Mouse (Mus musculus): ENCODE results near the gene 1700001K19Rik. TPM values are rescaled to one million over a fixed set of nuclear protein-coding genes. Genes with fewer than 3 reads are reported as not detected.

The 1700001K19Rik gene
- not detected in 2 replicates for polyA plus RNA-seq (2021; fragmentation: Nextera tagmentation)
- long read RNA-seq, experiment 1: 0 reads
- long read RNA-seq, experiment 2: 0 reads

GRCm38 (mm10) chr12:110682561-110683299 lies at the start of gene 1700001K19Rik:
Gene 1700001K19Rik (minus strand): TSS chr12:110682619.

DNA sequence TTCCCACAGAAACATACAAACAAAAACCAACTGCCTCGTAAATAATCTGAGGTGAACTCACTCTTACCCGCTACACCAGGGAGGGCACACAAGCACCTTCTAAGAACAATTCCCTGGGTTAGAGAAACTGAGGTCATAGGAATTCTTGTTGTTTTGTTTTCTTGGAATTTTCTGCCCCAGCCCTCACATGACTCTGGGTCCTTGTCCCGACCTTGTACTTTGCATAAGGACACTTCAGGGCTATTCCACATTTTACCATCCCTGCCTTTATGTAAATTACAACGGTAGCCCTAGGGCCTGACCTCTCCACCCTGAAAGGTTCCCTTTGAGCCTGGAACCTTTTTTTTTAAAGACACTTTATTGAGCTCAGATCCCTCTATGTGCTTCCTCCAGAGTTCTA lies 20.1 kb upstream of the 1700001K19Rik start, which contains the start of gene Hsp90aa1:
Hsp90aa1 (minus strand) TSS at position 173 of the 400 bp plus-strand sequence.

Other genes with a start within 250 kb of the 1700001K19Rik start
- 135 and 209 TPM in 2 replicates for gene Ppp2r5c, start 235.5 kb downstream of the 1700001K19Rik start, polyA plus RNA-seq (2021; fragmentation: Nextera tagmentation)
- gene Dync1h1, start 81.2 kb downstream of the 1700001K19Rik start, polyA plus RNA-seq (2021; fragmentation: Nextera tagmentation): 32.0 and 42.2 TPM in 2 replicates
- gene Hsp90aa1, start 20.1 kb upstream of the 1700001K19Rik start, polyA plus RNA-seq (2021; fragmentation: Nextera tagmentation): 627 and 883 TPM in 2 replicates
- gene Wdr20, start 55.3 kb upstream of the 1700001K19Rik start, polyA plus RNA-seq (2021; fragmentation: Nextera tagmentation): 12.6 and 14.7 TPM in 2 replicates
- gene Mok, start 158.3 kb upstream of the 1700001K19Rik start, polyA plus RNA-seq (2021; fragmentation: Nextera tagmentation): 5.7 and 6.1 TPM in 2 replicates
- gene Zfp839, start 167.6 kb upstream of the 1700001K19Rik start, polyA plus RNA-seq (2021; fragmentation: Nextera tagmentation): 1.4 and 3.9 TPM in 2 replicates
- gene Cinp, start 206.5 kb upstream of the 1700001K19Rik start, polyA plus RNA-seq (2021; fragmentation: Nextera tagmentation): 84.5 and 119 TPM in 2 replicates
- gene Tecpr2, start 206.6 kb upstream of the 1700001K19Rik start, polyA plus RNA-seq (2021; fragmentation: Nextera tagmentation): 7.2 and 8.1 TPM in 2 replicates

Measured in left cerebral cortex, adult 6 months (tissue).